Mouse (Mus musculus): ENCODE results near the gene Lima1. TPM values are rescaled to one million over a fixed set of nuclear protein-coding genes. Genes with fewer than 3 reads are reported as not detected.

Gene Lima1
- polyA plus RNA-seq, 1 experiment: 18.3 TPM

GRCm38 (mm10) chr15:99729056-99729783 lies 146.0 kb downstream of the Lima1 start:
- peaks cover 1% of the 10 kb centered on the region; the same call in 1 of the 2 replicates for H3K4me1 ChIP-seq (ENCODE audit: control insufficient read depth, insufficient read depth, insufficient read length, low read length)
- H3K4me3 ChIP-seq (ENCODE audit: insufficient read depth, low read depth, low read length): no peak overlapping the region
- no peak overlapping the region for H3K27ac ChIP-seq (replicated peaks; ENCODE audit: low read depth, low read length)

Other genes with a start within 250 kb of the Lima1 start
- 1.9 TPM in 1 of 2 replicates, not detected in the other for gene Racgap1, start 223.8 kb downstream of the Lima1 start, polyA plus RNA-seq (2012; ENCODE audit: insufficient read depth, insufficient read length, missing spikeins)
- gene Asic1, start 205.1 kb downstream of the Lima1 start, polyA plus RNA-seq (2012; ENCODE audit: insufficient read depth, insufficient read length, missing spikeins): not detected in 2 replicates
- 14.9 and 17.4 TPM in 2 replicates for gene Smarcd1, start 173.3 kb downstream of the Lima1 start, polyA plus RNA-seq (2012; ENCODE audit: insufficient read depth, insufficient read length, missing spikeins)
- gene Gm17349, start 170.0 kb downstream of the Lima1 start, polyA plus RNA-seq (2012; ENCODE audit: insufficient read depth, insufficient read length, missing spikeins): not detected in 2 replicates
- 4,943 and 5,428 TPM in 2 replicates for gene Gpd1, start 157.9 kb downstream of the Lima1 start, polyA plus RNA-seq (2012; ENCODE audit: insufficient read depth, insufficient read length, missing spikeins)
- 189 and 242 TPM in 2 replicates for gene Cox14, start 149.8 kb downstream of the Lima1 start, polyA plus RNA-seq (2012; ENCODE audit: insufficient read depth, insufficient read length, missing spikeins)
- gene Cers5, start 102.6 kb downstream of the Lima1 start, polyA plus RNA-seq (2012; ENCODE audit: insufficient read depth, insufficient read length, missing spikeins): 16.6 and 18.9 TPM in 2 replicates
- gene Fam186a, start 91.6 kb upstream of the Lima1 start, polyA plus RNA-seq (2012; ENCODE audit: insufficient read depth, insufficient read length, missing spikeins): 1.9 and 2.2 TPM in 2 replicates
- gene Larp4, start 94.6 kb upstream of the Lima1 start, polyA plus RNA-seq (2012; ENCODE audit: insufficient read depth, insufficient read length, missing spikeins): 38.5 and 38.8 TPM in 2 replicates
- gene Dip2b, start 163.2 kb upstream of the Lima1 start, polyA plus RNA-seq (2012; ENCODE audit: insufficient read depth, insufficient read length, missing spikeins): 3.8 and 4.2 TPM in 2 replicates

All from brown adipose tissue, adult 24 weeks (tissue).